Mouse (Mus musculus): ENCODE results near the gene Dazap1.

Gene Dazap1

DNA sequence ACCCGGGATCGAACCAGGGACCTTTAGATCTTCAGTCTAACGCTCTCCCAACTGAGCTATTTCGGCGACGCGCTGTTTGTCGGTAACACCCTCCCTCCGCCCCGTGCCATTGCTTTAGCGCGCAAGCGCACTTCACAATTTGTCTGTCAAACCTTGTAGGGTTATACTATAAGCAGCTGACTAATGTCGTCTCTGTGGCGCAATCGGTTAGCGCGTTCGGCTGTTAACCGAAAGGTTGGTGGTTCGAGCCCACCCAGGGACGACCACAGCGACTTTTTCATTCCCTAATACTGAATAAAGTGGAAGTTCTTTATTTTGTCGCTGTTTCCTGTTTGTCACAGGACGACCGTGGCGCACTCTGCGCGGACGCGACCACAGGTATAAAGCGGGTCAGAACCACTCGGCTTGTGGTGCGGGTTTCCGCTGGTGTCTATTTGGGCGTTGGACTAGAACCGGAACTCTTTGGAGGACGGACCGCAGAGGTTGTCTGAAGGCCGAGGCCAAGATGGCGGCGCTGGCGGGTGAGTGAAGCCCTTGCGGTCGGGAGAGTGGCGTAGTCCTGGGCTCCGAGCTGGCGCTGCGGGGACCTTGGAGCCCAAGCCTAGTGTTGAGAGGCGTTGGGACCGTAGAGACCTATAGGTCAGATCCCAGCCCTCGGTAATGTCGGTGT lies 12.2 kb upstream of the Dazap1 start, which contains the start of gene Ndufs7:
Gene Ndufs7, plus strand, starts transcription at position 151 of the 670 bp plus-strand sequence.
- DNase-seq (ENCODE audit: extremely low read depth, low read depth) = peak; percentile 82

DNA sequence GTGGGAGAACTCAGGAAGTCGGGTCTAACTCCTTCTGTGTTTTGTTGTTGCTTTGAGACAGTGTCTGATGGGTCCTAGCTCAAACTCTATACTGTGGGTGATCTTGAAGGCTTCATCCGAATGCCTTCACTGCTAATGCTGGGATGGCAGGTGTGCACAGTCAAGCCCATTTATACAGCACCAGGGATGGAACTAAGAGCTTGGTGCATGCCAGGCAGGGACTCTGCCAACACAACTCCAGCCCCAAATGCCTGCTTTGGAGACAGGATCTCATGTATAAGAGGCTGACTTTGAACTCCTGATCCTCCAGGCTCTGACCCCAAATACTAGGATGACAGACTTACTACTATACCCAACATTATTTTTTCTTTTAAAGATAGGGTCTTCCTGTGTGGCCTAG lies 11.2 kb upstream of the Dazap1 start:
- DNase-seq (ENCODE audit: extremely low read depth, low read depth) = no peak

DNA sequence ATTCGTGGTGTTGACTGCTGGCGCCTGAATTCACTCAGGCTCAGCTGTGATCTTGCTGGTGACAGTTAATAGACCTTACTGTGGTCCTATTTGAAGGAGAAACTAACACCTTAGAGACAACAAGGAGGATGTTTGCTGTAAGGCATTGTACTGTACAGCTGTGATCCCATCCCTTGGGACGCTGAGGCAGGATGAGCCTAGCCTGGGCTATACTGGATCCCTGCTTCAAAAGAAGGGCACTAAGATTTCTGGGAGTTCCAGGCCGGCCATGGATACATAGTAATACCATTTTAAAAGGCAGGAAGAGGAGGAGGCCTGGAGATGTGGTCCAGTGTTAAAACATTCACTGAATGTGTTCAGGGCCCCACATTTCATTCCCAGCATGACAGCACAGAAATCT lies 10.7 kb upstream of the Dazap1 start:
- no peak for DNase-seq (ENCODE audit: extremely low read depth, low read depth)

- no peak for DNase-seq (ENCODE audit: extremely low read depth, low read depth)
Measured at GRCm38 (mm10) chr10:80252011-80252410, 9.3 kb upstream of the Dazap1 start.

DNA sequence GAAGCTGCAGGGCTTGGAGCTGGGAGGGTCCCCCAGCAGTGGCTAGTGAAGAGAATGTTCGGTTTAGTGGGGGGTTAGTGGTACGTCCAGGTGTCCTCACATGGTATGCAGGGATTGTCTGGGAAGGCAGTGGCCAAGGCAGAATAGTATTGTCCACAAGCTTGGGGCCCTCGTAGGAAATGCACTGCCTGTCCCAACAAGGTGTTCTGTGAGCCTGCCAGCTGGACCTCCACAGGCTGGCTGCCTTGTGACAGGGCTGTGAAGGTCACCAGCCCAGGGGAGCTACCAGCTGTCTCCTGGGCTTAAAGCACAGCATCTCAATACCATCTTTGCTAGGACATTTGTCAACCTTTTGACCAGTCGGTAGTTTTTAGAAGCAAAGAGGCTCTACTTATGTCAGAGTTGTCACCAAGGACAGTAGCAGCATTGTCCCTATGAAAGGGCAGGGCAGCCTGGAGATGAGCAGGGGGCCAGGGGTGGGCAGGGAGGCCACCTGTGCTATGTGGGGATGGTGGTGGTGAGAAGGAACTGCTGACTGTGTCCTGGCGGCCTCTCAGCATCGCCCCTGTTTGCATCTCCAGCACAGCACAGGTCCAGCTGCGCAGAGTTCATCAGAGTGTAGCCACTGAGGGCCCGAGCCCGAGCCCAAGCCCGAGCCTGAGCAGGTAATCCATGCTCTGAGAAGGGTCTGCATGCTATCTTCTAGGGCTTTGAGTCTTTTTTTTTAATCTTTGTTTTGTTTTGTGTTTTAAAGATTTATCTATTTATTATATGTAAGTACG lies 8.6 kb upstream of the Dazap1 start:
- DNase-seq (ENCODE audit: extremely low read depth, low read depth) = no peak

DNA sequence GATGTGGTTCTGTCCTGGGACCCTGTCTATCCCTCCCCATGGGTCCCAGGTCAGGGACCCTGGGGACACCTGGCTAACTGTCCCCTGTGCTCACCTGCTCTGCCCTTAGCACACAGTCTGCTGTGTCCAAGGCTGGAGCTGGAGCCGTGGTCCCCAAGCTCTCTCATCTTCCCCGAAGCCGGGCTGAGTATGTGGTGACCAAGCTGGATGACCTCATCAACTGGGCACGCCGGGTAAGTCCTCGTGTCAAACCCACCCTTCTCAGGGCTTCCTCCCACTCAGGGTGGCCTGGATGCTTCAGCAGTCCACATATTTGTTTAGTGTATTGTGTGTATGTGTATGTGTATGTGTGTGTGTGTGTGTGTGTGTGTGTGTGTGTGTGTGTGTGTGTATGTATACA lies 7.7 kb upstream of the Dazap1 start:
- no peak for DNase-seq (ENCODE audit: extremely low read depth, low read depth)

- DNase-seq (ENCODE audit: extremely low read depth, low read depth) = no peak
Measured at GRCm38 (mm10) chr10:80254331-80255297, 6.7 kb upstream of the Dazap1 start.

DNA sequence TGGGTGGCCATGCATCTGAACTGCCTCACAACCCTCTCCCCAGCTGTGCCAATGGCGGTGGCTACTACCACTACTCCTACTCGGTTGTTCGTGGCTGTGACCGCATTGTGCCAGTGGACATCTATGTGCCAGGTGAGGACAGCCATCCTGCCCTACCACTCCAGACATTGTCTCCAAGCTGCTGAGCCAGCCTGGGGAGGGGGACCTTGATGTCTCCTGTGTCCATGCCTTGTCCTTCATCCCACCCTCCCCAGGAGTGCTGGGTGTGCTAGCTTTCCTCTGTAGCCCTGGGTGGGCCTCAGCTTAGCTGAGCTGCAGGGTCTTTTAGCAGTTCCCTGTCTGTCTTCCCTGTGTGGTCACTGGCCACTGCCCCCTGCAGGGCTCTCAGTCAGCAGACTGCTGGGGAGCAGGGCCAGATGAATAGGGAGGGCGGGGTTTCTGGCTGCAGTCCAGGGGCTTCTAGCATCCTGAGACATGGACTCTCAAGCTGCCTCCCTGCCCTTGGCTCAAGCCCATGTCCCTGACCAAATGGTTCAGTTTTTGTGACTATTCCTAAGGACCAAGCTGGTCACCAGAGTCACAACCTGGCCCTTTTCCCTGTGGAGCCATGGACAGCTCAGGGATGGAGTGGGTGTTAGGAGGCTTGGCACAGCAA lies 5.3 kb upstream of the Dazap1 start:
- DNase-seq (ENCODE audit: extremely low read depth, low read depth) = no peak

DNA sequence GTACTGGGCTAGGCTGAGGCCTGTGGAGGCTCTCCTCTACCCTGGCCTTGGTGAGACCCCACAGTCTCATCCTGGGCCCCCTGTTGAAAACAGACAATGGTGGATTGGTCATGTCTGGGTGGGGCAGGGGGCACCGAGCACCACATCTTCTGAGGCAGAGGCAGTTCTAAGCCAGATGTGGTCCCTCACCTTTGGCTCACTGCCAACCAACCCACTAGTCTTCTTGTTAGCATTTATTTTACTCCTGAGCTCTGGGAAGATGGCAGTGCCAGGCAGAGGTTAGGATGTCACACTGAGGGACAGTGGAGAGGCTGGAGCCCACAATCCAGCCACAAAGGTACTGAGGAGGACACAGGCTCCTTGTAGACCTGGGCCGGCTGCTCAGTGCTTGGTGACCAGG lies 3.4 kb upstream of the Dazap1 start:
- no peak for DNase-seq (ENCODE audit: extremely low read depth, low read depth)

DNA sequence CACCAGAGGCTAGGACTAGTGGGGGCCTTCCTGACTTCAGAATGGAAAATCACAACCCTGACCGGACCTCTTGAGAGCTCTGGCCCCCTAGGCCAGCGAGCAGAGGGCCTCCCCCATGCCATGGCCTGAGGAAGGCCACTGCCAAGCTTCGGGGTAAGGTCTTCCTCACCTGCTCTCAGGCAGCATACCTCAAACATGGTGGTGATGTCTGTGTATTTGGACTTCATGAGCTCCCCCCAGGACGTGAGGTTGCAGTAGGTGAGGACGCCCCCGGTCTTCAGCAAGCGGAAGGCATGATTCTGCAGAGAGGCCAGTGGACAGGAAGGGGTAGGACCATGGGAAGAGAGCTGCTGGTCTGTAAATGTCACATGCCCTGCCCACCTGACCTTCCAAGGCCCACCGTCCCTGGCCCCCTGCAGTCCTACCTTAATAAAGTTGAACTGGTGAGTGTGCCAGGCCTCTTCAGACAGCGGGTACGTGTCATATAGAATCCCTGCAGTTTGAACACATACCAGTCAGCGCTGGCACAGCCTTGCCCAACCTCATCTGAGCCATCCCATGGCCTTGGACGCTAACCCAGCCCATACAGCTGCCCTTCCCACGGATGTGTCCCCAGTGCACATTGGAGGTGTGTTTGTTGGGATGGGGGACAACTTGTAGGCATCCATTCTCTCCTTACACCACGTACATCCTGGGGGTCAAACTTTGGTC lies 2.4 kb upstream of the Dazap1 start:
- DNase-seq (ENCODE audit: extremely low read depth, low read depth) = no peak

GRCm38 (mm10) chr10:80259463-80259805 lies 1.9 kb upstream of the Dazap1 start:
- no peak for DNase-seq (ENCODE audit: extremely low read depth, low read depth)

GRCm38 (mm10) chr10:80259861-80260641 lies 1.2 kb upstream of the Dazap1 start:
- DNase-seq (ENCODE audit: extremely low read depth, low read depth) = no peak

- peak; percentile 96 for DNase-seq (ENCODE audit: extremely low read depth, low read depth)
Measured at GRCm38 (mm10) chr10:80261585-80261968, 291 bp downstream of the Dazap1 start.

- DNase-seq (ENCODE audit: extremely low read depth, low read depth) = no peak
Measured at GRCm38 (mm10) chr10:80262169-80262568, 883 bp downstream of the Dazap1 start.

DNA sequence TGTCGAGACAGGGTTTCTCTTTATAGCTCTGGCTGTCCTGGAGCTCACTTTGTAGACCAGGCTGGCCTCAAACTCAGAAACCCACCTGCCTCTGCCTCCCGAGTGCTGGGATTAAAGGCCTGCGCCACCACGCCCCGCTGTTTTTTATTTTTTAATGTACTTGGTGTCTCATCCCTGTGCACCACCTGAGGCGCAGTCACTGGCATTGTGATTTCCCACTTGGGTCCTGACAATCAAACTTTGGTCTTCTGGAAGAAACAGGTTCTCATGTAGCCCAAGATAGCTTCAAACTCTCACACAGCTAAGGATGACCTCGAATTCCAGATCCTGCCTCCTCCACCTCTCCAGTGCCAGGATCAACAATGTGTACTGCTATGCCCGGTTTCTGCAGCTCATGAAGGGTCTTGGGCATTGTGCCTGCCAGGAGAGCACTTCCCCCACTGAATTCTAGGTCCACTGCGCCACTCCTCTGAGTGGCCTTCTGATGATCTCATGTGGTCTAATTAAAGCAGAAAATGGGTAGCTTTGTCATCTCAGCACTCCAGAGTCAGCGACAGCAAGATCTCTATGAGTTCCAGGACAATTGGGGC lies 1.6 kb downstream of the Dazap1 start:
- DNase-seq (ENCODE audit: extremely low read depth, low read depth) = no peak

GRCm38 (mm10) chr10:80264341-80265148 lies 3.3 kb downstream of the Dazap1 start:
- DNase-seq (ENCODE audit: extremely low read depth, low read depth) = peak; percentile 97

DNA sequence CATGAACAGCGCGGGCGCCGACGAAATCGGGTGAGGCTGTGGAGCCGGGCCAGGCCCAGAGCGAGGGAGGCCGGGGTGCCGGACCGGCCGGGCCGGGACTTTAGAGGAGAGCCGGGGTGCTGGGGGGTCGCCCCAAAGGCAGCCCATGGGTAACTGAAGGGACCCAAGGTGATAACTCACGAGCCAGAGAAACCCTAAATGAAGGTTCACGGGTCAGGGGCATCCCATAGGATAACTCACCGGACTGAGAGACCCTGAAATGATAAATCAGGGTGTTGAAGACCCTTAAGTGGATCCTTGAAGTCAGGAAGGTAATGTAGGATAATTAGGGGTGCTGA lies 3.8 kb downstream of the Dazap1 start:
- no peak for DNase-seq (ENCODE audit: extremely low read depth, low read depth)

GRCm38 (mm10) chr10:80270099-80270498 lies 8.8 kb downstream of the Dazap1 start:
- DNase-seq (ENCODE audit: extremely low read depth, low read depth) = no peak

DNA sequence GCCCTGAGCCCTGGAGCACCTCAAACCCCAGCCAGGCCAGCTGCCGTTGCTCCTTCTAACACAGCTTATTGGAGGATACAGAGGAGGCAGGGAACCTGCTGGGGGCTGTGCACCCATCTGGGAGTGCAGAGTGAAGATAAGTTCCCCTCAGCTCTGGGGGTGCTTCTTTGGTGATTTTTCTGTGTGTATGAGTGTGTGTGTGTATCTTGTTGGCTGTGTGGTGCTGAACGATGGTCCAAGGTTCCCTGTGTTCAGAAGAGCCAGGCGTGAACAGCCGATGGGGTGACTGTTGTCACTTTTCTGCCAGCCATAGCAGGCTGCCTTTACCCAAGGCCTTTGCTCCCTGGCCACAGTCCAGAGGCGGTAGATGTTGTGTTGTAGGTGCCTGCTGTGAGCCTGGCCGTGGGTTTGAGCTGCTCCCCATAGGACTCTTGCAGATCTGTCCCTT lies 9.5 kb downstream of the Dazap1 start:
- no peak for DNase-seq (ENCODE audit: extremely low read depth, low read depth)

Measured in MEL-GATA-1-ER (cell line).